ENCODE assay signal across 11 mouse cellular contexts in genomic region chr7:4125306-4125705, GRCm38 (mm10). TPM values are rescaled to one million over a fixed set of nuclear protein-coding genes. Genes with fewer than 3 reads are reported as not detected.
A peak's percentile ranks its signal among the peaks of the same experiment; 100 is the strongest.
DNase-seq lines count a peak whose midpoint lies in the region; ATAC-seq and TF ChIP-seq lines count a peak whose summit lies in the region.
"Had no signal": no experiment of that assay in that cellular context is flagged by ENCODE, and none has a peak within 500 bp of the region (broad histone marks: within the 10 kb centered on the region; RNA-seq: fewer than 3 reads in every experiment).

No protein-coding gene starts in this region.

- intact Hi-C loops in heart, postnatal 36 days (cut with DNase I) = no loop called here

- TF ChIP-seq EP300 in liver, postnatal 0 days (IDR thresholded peaks at IDR 0.05; ENCODE audit: low read depth) = no peak

- no peak for TF ChIP-seq POLR2A in olfactory bulb, adult 2 months (IDR thresholded peaks at IDR 0.05; ENCODE audit: insufficient read depth, low read depth, low read length)

- no peaks in the 10 kb centered on the region for H3K9me3 ChIP-seq in liver, postnatal 0 days (ENCODE audit: low read length)
- no peaks in the 10 kb centered on the region for H3K9me3 ChIP-seq in embryonic facial prominence, embryonic 13.5 days
- no peaks in the 10 kb centered on the region for H3K9me3 ChIP-seq in hindbrain, embryonic 15.5 days
- H3K9me3 ChIP-seq: limb, embryonic 15.5 days had no signal

- WGBS in liver, postnatal 0 days (ENCODE audit: insufficient replicate concordance) = 26% methylated on average over 9 of the region's 9 CpGs
- 20% methylated on average over 9 of the region's 9 CpGs for WGBS in embryonic facial prominence, embryonic 13.5 days
- 34% methylated on average over 9 of the region's 9 CpGs for WGBS in hindbrain, embryonic 15.5 days
- WGBS in olfactory bulb, adult 2 months = 32% methylated on average over 9 of the region's 9 CpGs

- H3K36me3 ChIP-seq in liver, postnatal 0 days (replicated peaks; ENCODE audit: insufficient read depth, low read length) = no peaks in the 10 kb centered on the region
- H3K36me3 ChIP-seq in embryonic facial prominence, embryonic 13.5 days = no peaks in the 10 kb centered on the region
- peaks cover 3% of the 10 kb centered on the region for H3K36me3 ChIP-seq in hindbrain, embryonic 15.5 days
- H3K36me3 ChIP-seq: limb, embryonic 15.5 days had no signal

- no peak overlapping the region for H3K27ac ChIP-seq in liver, postnatal 0 days (ENCODE audit: low read depth)
- no peak overlapping the region for H3K27ac ChIP-seq in embryonic facial prominence, embryonic 13.5 days
- H3K27ac ChIP-seq in hindbrain, embryonic 15.5 days (replicated peaks) = peak overlapping the region; percentile 82
- peak overlapping the region; percentile 88 for H3K27ac ChIP-seq in olfactory bulb, adult 2 months (ENCODE audit: insufficient read depth, low read depth, low read length)
- H3K27ac ChIP-seq: limb, embryonic 15.5 days had no signal

- ATAC-seq in liver, postnatal 0 days = no peak
- no peak for ATAC-seq in embryonic facial prominence, embryonic 13.5 days (ENCODE audit: insufficient number of reproducible peaks, insufficient read depth, low FRiP score, low TSS enrichment, low read depth)
- ATAC-seq in hindbrain, embryonic 15.5 days (ENCODE audit: low FRiP score, low read depth) = no peak

- peak; percentile 15; the same call in 1 of the 2 replicates for TF ChIP-seq CTCF in liver, postnatal 0 days (IDR thresholded peaks at IDR 0.05; ENCODE audit: low read depth)
- no peak for TF ChIP-seq CTCF in olfactory bulb, adult 2 months (IDR thresholded peaks at IDR 0.05; ENCODE audit: insufficient read depth, low read depth, low read length)

- H3K4me2 ChIP-seq in liver, postnatal 0 days (ENCODE audit: low read depth, low read length) = no peak overlapping the region
- no peak overlapping the region for H3K4me2 ChIP-seq in embryonic facial prominence, embryonic 13.5 days
- H3K4me2 ChIP-seq in hindbrain, embryonic 15.5 days = peak overlapping the region; percentile 61; the same call in 1 of the 2 replicates

- H3K4me1 ChIP-seq in liver, postnatal 0 days (ENCODE audit: insufficient read depth) = no peaks in the 10 kb centered on the region
- H3K4me1 ChIP-seq in embryonic facial prominence, embryonic 13.5 days = peaks cover 20% of the 10 kb centered on the region
- H3K4me1 ChIP-seq in hindbrain, embryonic 15.5 days (replicated peaks) = peaks cover 47% of the 10 kb centered on the region
- peaks cover 46% of the 10 kb centered on the region for H3K4me1 ChIP-seq in olfactory bulb, adult 2 months (ENCODE audit: control insufficient read depth, insufficient read depth, low read length)

- H3K4me3 ChIP-seq in liver, postnatal 0 days (ENCODE audit: low read depth, low read length) = no peak overlapping the region
- no peak overlapping the region for H3K4me3 ChIP-seq in embryonic facial prominence, embryonic 13.5 days
- H3K4me3 ChIP-seq in hindbrain, embryonic 15.5 days = no peak overlapping the region
- H3K4me3 ChIP-seq in olfactory bulb, adult 2 months (ENCODE audit: insufficient read depth, low read depth, low read length) = no peak overlapping the region

- no peak overlapping the region for H3K9ac ChIP-seq in liver, postnatal 0 days (replicated peaks)
- H3K9ac ChIP-seq in embryonic facial prominence, embryonic 13.5 days = 0 out of 2 replicates have a peak overlapping the region, but pooled peaks have one; percentile 32
- H3K9ac ChIP-seq in hindbrain, embryonic 15.5 days = peak overlapping the region; percentile 12; the same call in 1 of the 2 replicates
- H3K9ac ChIP-seq: limb, embryonic 15.5 days had no signal

- DNase-seq in liver, postnatal 0 days = no peak
- no peak for DNase-seq in liver
- DNase-seq in layer of hippocampus, adult 8-10 months (ENCODE audit: low spot score in 2 of 2) = no peak
- no peak for DNase-seq in heart, postnatal 36 days
- DNase-seq in left cerebral cortex, adult 18-20 months (ENCODE audit: low spot score in 2 of 2) = no peak
- DNase-seq: adrenal gland, postnatal 10 days had no signal

- peaks cover 6% of the 10 kb centered on the region for H3K27me3 ChIP-seq in liver, postnatal 0 days (ENCODE audit: insufficient read depth, low read length)
- H3K27me3 ChIP-seq in embryonic facial prominence, embryonic 13.5 days = peaks cover 14% of the 10 kb centered on the region
- no peaks in the 10 kb centered on the region for H3K27me3 ChIP-seq in hindbrain, embryonic 15.5 days

RNA-seq across cellular contexts. Expression of gene Ttyh1, which starts 6.1 kb away (rescaled TPM):
- 1.9 and 3.2 TPM in 2 replicates for polyA plus RNA-seq in liver, postnatal 0 days (2015; fragmentation: Nextera tagmentation; extraction: Ambion mirVana)
- 3.7 and 5.9 TPM in 2 replicates for polyA plus RNA-seq in embryonic facial prominence, embryonic 13.5 days (2015; fragmentation: Nextera tagmentation; extraction: Ambion mirVana)
- polyA plus RNA-seq in hindbrain, embryonic 15.5 days (2015; fragmentation: Nextera tagmentation; extraction: Ambion mirVana) = 158 and 181 TPM in 2 replicates
- polyA plus RNA-seq in olfactory bulb, adult 2 months (2012; ENCODE audit: insufficient read depth, insufficient read length, low replicate concordance, missing spikeins) = 162 and 238 TPM in 2 replicates
- 100 to 1,000 TPM; 459 to 552 (median 528) TPM for total RNA-seq in layer of hippocampus, adult 8-10 months (2022)
- total RNA-seq in heart, postnatal 36 days (2021) = 1 to 10 TPM in 1 of 2 experiments, under 1 TPM in 1; 0.89 to 2.6 TPM
- 100 to 1,000 TPM; 597 TPM for total RNA-seq in left cerebral cortex, adult 18-20 months (2021)

RNA-seq across cellular contexts. Expression of gene Leng8, which starts 11.5 kb away (rescaled TPM):
- polyA plus RNA-seq in liver, postnatal 0 days (2015; fragmentation: Nextera tagmentation; extraction: Ambion mirVana) = 9.1 and 9.7 TPM in 2 replicates
- polyA plus RNA-seq in embryonic facial prominence, embryonic 13.5 days (2015; fragmentation: Nextera tagmentation; extraction: Ambion mirVana) = 66.7 and 67.8 TPM in 2 replicates
- 83.6 and 97.5 TPM in 2 replicates for polyA plus RNA-seq in hindbrain, embryonic 15.5 days (2015; fragmentation: Nextera tagmentation; extraction: Ambion mirVana)
- polyA plus RNA-seq in olfactory bulb, adult 2 months (2012; ENCODE audit: insufficient read depth, insufficient read length, low replicate concordance, missing spikeins) = 552 and 558 TPM in 2 replicates
- total RNA-seq in layer of hippocampus, adult 8-10 months (2022) = 100 to 1,000 TPM; 173 to 209 (median 190) TPM
- total RNA-seq in heart, postnatal 36 days (2021) = 10 to 100 TPM; 30.4 to 45.7 TPM
- total RNA-seq in left cerebral cortex, adult 18-20 months (2021) = 100 to 1,000 TPM; 125 to 149 TPM

RNA-seq across cellular contexts. Expression of gene Leng9, which starts 24.9 kb away (rescaled TPM):
- 2.8 TPM in 2 replicates for polyA plus RNA-seq in liver, postnatal 0 days (2015; fragmentation: Nextera tagmentation; extraction: Ambion mirVana)
- 4.6 and 5.4 TPM in 2 replicates for polyA plus RNA-seq in embryonic facial prominence, embryonic 13.5 days (2015; fragmentation: Nextera tagmentation; extraction: Ambion mirVana)
- 4.4 and 5.7 TPM in 2 replicates for polyA plus RNA-seq in hindbrain, embryonic 15.5 days (2015; fragmentation: Nextera tagmentation; extraction: Ambion mirVana)
- polyA plus RNA-seq in olfactory bulb, adult 2 months (2012; ENCODE audit: insufficient read depth, insufficient read length, low replicate concordance, missing spikeins) = not detected in 2 replicates
- 1 to 10 TPM; 5.1 to 6.8 (median 5.7) TPM for total RNA-seq in layer of hippocampus, adult 8-10 months (2022)
- total RNA-seq in heart, postnatal 36 days (2021) = 1 to 10 TPM; 2.4 to 3.6 TPM
- total RNA-seq in left cerebral cortex, adult 18-20 months (2021) = 1 to 10 TPM; 6.0 to 6.9 TPM

RNA-seq across cellular contexts. Expression of gene Cdc42ep5, which starts 39.4 kb away (rescaled TPM):
- polyA plus RNA-seq in liver, postnatal 0 days (2015; fragmentation: Nextera tagmentation; extraction: Ambion mirVana) = 8.2 and 12.1 TPM in 2 replicates
- polyA plus RNA-seq in embryonic facial prominence, embryonic 13.5 days (2015; fragmentation: Nextera tagmentation; extraction: Ambion mirVana) = 66.7 and 71.0 TPM in 2 replicates
- polyA plus RNA-seq in hindbrain, embryonic 15.5 days (2015; fragmentation: Nextera tagmentation; extraction: Ambion mirVana) = 7.4 and 8.8 TPM in 2 replicates
- not detected in 2 replicates for polyA plus RNA-seq in olfactory bulb, adult 2 months (2012; ENCODE audit: insufficient read depth, insufficient read length, low replicate concordance, missing spikeins)
- total RNA-seq in layer of hippocampus, adult 8-10 months (2022) = 1 to 10 TPM in 2 of 4 experiments, under 1 TPM in 1, not detected in 1; 0.89 to 1.3 (median 1.1) TPM
- total RNA-seq in heart, postnatal 36 days (2021) = 1 to 10 TPM; 4.6 to 6.2 TPM
- total RNA-seq in left cerebral cortex, adult 18-20 months (2021) = 1 to 10 TPM; 3.6 to 4.1 TPM
- total RNA-seq: MEL had no signal

Comparison
In these comparisons a context has a peak if more than half of its experiments do, and no peak if none do; other contexts are left out.
1. H3K27ac ChIP-seq: peak in hindbrain, embryonic 15.5 days (single experiment) and olfactory bulb, adult 2 months (single experiment); none in liver, postnatal 0 days (single experiment) and embryonic facial prominence, embryonic 13.5 days (single experiment).
2. RNA of gene Ttyh1, which starts 6.1 kb away (polyA plus RNA-seq): 158 to 181 TPM in hindbrain, embryonic 15.5 days and 162 to 238 TPM in olfactory bulb, adult 2 months; 3.7 to 5.9 TPM in embryonic facial prominence, embryonic 13.5 days and 1.9 to 3.2 TPM in liver, postnatal 0 days; every median in the first group is over 10 times any median in the second.